Mouse (Mus musculus) thymus, postnatal 36 days (tissue): ENCODE data around the gene Psmb2.

Source experiments
- DNase-seq, 2 experiments: peaks; one replicate each; pipeline ENCODE4 v3.0.0; 2022; ENCODE audit warnings: mixed read lengths in 2 of 2

The Psmb2 gene

DNA sequence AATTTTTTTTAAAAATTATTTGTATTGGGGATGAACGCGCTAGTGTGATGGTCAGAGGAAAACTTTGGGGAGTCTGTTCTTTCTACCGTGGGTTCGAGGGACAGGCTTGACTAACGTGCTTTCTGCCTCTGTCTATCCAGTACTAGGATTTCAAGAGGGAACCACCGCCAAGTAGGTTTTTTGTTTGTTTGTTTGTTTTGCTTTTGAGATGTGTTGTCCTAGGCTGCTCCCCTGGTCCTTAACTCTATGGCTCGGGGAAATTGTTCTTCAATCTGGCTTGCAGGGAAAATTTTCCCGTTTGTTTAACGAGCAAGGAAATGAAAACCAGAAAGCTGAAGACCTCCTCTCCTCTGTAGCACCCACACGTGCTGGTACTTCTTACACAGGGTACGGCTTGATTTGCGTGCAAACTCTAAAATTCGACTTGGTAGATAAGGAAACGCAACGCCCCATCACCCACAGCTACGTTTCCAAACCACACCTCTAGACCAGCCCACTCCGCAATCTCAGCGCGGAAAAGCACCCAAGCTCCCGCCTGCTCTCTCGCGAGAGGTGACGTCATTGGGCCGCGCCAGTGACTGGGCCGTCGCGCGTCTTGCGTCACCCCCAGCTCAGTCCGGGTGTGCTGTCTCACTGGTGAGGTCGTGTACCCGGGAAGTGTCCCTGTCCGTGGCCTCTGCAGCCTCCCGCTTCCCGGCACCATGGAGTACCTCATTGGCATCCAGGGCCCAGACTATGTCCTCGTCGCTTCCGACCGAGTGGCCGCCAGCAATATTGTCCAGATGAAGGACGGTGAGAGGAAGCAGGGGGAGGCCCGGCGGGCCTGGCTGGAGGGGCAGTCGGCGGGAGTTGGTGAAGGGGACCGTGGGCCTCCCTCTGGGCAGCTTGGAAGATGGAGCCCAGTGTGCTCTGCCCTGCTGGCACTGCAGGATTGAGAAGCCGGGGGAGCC is at the start of gene Psmb2:
TSS of gene Psmb2 (plus strand) at position 577 of the 950 bp plus-strand sequence.
- DNase-seq: peak; percentile 96 to 97

DNA sequence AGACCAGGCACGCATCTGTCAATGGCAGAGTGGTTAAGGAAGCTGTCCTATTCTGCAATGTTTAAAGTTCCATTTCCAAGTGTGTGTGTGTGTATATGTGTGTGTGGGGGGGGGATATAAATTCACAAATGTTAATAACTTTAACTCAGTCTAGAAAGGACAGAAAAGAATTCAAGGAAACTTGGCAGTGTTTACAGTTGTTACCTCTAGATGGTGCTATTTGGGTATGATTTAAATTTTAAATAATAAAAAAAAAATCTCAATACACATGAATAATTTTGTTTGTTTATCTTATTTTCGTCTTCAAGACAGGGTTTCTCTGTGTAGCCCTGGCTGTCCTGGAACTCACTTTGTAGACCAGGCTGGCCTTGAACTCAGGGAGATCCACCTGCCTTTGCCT is 45.5 kb upstream of the Psmb2 start:
- DNase-seq: no peak

DNA sequence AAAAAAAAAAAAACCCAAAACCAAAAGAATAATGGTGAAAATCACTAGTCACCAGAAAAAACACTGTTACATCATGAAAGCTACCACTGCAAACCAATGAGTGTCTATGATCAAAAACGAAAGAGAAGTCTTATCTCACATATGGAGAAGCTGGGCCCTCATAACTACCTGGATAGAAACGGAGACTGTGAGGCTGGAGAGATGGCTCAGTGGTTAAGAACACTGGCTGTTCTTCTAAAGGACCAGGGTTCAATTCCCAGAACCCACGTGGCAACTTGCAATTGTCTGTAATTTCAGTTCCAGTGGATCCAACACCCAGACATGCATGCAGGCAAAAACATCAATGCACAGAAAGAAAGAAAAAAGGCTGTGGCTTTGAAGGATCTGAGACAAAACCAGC is 44.8 kb upstream of the Psmb2 start:
- DNase-seq: no peak

DNA sequence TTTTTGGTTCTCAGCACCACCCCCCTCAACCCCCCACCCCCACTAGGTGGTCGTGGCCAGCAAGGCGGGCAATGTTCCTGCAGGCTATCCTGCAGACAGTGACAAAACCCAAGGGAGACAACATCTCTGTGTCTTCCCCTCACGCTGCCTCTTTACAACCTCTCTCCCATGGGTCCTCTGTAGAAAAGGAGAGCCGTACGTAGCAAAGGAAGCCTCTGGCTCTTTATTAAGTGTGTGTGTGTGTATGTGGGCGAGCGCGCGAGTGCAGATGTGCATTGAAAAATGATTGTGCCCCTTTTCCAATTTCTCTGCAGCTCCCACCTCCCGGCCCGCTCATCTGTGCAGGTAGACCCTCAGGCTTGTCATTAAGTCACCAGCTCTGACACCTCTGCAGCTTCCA is 41.1 kb upstream of the Psmb2 start:
- no peak for DNase-seq

DNA sequence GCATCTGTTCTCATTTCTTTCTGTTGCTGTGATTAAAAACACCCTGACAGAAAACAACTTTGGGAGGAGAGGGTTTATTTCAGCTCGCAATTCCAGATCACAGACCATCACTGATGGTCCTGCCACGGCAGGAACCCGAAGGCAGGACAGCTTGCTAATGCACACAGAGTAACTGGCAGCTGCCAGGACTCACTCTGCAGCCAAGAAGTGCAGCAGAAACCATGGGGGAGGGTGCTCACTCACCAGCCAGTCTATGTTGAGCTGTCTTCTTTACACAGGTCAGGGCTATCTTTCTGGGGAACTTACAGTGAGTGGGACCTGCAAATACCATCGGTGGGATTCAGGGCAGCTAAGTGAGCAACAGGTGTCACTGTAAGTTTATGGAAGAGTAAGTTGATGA is 40.0 kb upstream of the Psmb2 start:
- no peak for DNase-seq

DNA sequence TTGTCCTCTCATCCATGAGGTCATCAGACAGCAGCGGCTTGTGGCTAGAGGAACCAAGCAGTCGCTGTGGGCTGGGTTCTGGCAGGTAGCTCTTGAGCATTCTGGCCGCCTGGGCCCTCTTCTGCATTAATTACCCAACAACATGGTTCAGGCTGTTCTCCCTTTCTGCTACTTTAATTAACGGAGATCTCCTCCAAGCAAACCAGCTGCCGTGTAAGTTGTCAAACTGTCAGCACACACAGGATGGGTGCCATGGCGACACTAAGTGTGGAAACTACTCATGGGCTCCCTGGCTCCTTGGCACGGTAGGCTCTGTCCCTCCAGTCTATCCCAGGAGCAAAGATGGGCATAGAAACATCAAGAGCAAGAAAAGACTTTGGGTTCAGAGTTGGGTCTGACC is 38.1 kb upstream of the Psmb2 start:
- DNase-seq: no peak

DNA sequence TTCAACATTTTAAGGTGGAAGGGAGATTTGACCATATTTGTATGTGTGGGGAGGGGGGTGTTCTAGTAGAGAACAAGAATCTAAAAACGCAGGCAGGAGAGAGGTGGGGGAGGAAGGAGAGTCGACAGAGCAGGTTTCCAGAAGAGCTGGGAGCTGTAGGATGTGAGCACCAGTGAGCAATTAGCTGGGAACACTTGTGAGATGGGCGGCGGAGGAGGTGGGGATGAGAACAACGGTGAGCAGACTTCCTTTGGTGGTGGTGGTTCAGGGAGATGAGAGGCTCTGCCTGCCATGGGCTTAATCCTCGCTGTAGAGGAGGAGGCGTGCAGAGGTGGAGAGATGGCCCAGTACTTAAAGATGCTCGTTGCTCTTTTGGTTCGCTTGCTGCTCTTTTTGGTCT is 35.5 kb upstream of the Psmb2 start:
- DNase-seq: no peak

DNA sequence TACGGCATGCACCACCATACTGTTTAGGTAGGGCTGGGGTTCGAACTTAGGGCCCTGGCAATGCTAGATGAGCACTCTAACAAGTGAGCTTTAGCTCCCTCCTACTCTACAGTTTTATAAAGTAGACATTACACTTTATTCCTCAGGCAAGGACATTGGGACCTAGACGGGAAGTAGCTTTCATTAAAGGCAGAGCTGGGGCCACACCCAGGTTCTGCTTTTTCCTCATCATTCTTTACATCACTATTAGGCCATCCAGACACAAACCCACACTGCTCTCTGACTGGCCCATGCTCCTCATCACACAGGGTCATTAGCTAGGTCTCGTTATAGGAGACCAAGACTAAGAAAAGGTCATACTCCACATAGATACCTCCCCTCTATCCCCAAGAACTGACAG is 33.6 kb upstream of the Psmb2 start:
- DNase-seq: no peak

DNA sequence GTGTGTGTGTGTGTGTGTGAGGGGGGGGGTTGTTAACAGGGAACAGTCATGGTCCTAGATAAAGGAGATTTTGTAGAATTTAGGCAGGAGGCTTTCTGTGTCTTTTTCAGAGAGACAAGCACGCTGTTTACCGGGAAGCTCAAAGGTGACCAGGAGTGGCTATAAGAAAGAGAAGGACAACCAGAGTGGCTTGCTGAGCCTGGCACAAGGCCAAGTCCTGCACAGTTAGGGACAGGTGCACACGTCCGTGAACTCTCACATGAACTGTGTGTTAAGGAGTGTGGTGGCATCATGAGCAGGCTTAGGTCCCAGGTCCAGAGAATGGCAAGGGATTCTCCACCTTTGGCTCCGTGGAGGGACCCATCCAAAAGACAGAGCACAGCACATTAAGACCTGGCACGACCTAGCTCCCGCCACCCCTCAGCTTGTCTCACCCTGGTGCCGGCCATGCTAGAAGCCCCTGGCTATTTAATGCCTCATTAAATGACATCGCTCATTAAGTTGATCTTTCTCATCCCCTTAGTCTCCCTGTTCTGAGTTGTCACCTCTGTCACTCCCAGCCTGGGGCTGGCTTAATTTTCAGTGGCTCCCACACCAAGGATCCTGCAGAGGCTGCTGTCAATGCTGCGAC is 33.0 kb upstream of the Psmb2 start:
- DNase-seq: no peak

DNA sequence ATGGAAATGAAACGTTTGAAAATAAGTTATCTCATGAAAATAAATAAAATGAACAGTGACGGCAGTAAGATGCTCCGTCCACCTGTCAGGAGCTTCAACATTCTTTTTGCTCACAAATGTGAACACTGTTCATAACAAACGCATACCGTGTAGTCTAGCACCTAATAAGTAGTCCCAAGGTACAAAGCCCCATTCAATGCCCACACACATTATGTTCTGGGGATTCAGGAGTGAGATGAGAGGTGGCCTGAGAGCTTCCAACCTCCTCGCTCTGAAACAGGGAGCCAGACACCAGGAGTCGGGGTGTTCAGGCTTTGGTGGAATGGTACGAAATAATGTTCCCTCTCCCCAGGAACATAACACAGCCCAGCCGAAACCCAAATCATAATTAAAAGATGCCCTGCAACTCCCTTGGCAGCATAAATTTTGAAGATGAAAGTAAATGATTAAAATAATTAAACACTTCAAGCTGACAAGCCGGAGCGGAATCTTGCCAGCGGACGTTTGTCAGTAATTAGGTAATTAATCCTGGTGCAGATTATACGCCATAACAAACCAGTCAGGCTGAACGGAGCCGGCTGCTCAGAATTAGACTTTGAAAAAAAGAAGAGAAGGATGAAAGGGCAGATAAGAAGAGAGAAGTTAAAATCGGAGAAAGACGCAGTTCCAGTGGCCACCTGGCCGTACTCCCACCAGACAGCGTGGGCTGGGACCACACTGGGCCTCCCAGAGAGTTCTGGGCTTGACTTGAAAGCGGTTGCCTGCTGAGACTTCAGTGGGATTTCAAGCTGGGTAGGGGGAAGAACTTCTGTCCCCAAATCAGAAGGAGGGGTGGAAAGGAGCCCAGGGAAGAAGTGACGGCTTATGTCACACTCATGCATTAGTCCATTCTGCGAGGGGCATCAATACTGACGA is 29.2 kb upstream of the Psmb2 start:
- DNase-seq: no peak

DNA sequence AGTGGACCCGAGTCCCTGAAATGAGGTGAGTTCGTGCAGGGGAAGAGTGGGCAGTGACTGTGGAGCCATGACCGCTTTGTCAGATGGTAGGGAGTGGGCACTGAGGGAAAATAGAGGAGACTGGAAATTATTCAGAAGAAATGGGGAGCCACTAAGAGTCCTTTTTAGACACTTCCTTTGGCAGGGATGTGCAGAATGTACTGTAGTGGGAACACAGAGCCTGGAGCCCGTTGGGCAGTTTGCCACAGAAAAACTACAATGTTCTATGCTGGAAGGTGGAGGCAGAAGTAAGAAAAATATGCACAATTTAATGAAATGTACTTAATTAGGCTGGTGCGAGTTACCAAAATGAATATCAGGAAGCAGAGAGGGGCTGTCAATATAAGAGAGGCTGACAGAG is 24.3 kb upstream of the Psmb2 start:
- no peak for DNase-seq

DNA sequence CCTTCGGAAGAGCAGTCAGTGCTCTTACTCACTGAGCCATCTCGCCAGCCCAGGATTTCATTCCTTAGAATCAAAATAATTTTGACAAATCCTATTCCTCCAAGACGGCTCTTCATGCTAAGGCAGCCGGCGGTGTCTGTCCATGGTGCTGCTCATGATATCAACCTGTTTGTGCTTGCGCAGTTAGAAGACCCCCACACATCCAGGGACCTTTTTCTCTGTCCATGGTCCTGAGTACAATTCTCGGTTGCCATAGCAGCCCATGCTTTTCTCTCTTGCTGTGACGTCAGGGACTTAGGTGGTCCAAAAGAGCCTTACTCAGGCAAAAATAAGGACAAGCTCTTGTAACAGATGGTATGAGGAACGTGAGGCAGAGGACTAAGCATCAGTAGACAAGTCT is 22.1 kb upstream of the Psmb2 start:
- peak in 1 of 2 experiments; percentile 6 for DNase-seq

DNA sequence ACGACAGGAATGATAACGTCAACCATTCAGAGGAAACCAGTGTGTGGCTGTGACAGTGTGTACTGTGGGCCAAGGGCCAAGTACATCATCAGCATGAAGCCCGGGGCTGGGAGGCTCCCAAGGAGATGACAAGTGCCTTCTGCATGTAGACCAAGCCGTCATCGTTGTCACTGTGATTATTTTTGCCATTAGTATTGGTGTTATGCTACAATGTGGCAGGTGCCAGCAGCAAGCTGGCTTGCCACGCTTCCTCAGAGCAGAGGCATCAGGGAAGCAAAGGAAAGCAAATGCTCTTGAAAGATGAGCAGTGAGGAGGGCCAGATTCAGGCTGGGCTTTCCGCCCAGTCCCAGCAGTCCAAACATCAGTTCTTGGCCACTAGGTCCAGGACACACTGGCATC is 16.2 kb upstream of the Psmb2 start:
- DNase-seq: no peak

DNA sequence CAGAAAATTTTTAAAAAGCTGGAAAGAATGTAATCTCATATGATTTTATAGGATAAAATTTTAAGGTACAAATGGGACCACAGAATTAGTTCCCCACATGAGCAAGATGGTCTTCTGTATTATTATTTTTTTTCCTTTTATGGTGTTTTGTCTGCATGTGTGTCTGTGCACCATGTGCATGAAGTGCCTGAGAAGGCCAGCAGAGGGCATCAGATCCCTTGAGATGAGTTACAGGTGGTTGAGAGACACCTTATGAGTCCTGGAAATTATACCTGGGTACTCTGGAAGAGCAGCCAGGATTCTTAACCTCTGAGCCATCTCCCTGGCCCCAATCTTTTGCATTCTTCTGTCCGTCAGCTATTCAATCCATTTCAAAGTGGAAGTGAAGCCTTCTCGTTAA is 10.4 kb upstream of the Psmb2 start:
- no peak for DNase-seq

DNA sequence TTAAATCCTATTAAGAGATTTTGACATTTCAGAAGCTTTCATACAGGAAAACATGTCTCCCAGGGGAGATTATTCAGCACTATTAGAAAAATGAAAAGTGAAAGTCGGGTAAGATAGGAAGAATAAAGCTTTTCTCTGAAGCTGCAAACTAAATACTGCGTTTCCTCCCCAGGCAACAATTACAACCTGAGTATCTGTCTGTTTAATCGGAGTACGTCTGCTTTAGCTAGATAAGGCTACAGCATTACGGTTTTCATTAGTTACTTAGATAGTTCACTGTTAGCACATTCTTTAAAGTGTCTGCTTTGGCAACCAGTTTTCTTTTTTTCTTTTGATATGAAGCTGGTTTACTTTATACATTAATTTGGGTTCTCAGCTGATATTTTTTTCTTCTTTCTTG is 4.9 kb downstream of the Psmb2 start:
- no peak for DNase-seq

DNA sequence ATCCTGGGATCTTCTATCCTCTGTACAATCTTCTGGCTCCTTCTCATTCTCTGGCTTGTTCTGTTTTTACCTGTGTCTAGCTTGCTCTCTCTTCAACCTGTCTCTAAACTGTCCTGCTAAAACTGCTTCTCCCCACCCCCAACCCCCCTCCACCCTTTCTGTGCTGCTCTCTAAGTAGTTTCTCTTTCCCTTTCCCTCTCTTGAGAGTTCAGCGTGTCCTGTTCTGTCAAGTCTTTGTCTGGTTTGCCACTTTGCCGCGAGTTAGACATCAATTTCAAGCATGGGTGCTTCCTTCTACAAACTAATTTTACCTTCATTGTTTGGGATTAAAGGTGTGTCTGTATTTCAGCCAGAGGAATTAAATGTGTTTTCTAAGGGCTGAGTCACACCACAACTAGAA is 5.7 kb downstream of the Psmb2 start:
- no peak for DNase-seq

DNA sequence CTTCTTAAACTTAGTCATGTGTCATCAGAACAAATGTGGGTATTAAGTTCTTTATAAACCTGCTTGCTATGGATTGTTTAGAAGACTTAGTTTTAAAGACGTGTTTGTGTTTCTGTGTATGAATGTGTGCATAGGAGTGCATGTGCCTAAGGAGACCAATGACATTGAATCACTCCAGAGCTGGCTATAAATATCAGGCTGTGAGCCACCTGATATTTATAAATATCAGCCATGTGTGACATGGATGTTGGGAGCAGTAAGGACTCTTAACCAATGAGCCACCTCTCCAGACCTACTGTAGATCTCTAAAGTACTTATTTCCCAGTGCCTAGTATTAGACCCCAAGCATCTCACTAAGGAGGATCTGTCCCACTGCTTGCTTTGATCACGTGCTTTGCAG is 12.0 kb downstream of the Psmb2 start:
- no peak for DNase-seq

DNA sequence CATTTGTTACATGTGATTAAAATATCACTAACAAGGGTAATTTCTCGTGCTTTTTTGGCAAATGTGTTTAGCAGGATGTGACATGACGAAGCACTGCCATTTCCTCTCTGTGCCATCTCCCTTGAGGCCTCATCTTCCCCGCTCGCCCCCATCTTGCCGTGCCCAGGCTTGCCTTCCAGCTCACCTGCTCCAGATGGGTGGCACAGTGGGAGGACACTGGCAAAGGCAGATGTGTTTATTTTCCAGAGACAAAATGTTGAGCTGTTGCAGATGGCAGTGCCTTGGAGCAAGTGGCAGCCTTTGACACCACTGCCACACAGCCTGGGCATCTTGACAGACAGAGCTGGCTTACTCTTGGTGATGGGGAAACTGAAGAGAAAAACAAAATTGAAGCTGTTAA is 15.6 kb downstream of the Psmb2 start:
- DNase-seq: no peak

DNA sequence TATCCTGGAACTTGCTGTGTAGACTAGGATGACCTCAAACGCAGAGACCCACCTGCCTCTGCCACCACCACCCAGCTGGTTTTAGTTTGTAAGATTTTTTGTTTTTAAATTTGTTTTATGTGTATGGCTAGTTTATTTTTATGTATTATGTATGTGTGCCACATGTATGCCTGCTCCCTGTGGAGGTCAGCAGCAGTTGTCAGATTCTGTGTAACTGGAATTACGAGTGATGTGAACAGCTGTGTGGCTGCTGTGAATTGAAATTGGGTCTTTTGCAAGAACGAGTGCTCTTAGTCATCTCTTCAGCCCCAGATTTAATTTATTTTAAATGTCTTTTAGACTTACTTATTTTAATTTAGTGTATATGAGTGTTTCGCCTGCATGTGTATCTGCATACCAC is 19.5 kb downstream of the Psmb2 start:
- DNase-seq: no peak

DNA sequence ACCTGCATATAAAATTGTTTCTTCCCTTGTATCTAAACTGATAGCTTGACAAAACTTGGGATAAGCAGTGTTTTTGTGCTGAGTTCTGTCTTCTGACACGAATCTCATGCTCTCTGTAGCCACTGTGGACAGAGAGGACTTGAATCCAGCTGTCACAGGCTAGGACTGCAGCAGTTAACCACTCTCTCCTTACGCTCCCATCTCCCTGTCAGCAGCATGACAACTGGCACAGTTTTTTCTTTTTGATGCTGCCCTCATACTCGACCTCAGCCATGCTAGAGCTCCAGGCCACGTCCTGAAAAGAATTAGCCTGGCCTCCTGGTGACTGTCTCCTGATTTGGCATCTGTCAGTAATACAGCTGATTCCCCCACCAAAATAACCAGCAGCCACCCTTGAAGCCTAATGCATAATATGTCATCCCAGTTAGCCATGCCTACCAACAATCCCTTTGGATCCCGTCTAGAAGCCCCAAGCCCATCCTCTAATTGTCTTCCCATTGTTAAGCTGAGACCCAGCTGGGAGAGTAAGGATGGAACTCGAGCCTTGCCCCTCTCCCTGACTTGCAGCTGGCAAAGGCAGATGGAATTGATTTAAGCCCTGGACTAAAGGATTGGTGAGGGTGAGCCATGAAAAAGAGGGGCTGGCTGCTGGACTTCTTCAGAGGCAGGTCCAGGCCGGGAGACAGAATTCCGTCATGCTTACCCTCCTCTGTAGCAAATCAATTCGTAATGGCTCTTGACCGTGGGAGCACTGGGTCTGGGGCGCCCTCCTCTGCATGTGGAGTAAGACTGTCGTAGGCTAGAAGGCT is 29.4 kb downstream of the Psmb2 start:
- DNase-seq: no peak

DNA sequence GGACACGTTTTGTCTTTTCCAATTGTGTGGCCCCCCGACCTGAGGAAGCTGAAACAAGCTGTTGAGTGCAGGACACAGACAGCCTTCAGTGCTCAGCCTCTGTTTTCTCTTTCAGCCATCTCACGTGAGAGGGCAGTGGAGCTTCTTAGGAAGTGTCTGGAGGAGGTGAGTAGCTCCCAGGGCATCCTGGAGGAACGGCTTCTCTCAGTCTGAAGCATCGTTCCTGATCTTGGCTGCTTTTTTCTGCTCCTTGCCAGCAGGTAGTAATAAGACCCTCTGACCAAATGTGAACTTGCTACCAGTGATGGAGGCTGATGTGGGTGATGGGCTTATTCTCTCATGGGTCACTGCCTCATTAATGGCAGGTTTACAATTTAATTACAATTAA is 30.0 kb downstream of the Psmb2 start:
- no peak for DNase-seq

DNA sequence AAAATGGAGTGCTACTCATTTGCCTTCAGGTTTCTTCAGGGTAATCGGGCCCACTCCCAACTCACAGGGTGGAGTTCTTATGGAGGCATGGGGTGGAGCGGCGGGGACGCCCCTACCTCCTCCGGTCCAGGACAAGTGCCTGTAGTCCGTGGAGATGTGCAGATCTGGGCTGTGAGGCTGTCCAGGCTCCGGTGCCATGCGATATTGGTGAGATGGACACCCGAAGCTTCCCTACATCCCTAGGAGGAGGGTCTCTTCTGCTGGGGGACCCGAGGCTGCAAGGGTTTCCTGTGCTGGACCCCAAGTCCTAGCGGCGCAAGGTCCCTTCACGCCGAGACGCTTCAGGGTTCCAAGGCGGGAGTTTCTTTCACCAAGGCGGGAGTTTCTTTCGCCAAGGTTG is 54.7 kb downstream of the Psmb2 start:
- DNase-seq: no peak
